Mouse (Mus musculus) adrenal gland, postnatal 36 days (tissue): ENCODE measurements around the gene Arrdc3. TPM values are rescaled to one million over a fixed set of nuclear protein-coding genes. Genes with fewer than 3 reads are reported as not detected.
A peak's percentile ranks its signal among the peaks of the same experiment; 100 is the strongest.
"Not testable (repeated sequence)": the region's sequence is repeated elsewhere in the genome, so short reads cannot be mapped to it uniquely, and the experiment has no call there.

Experiments
- DNase-seq, 2 experiments: peaks; one replicate each; pipeline ENCODE4 v3.0.0; 2021; ENCODE audit warnings: mixed read lengths in 1 of 2
- long read RNA-seq, 2 experiments: library from polyadenylated mRNA; stranded (forward); transcript quantifications; one replicate each; pipeline ENCODE4 v2.0.0; 2021; ENCODE audit warnings: borderline sequencing depth in 2 of 2
- total RNA-seq, 2 experiments: library from RNA; stranded (reverse); gene quantifications; 2 replicates each; pipeline ENCODE4 v1.2.3; 2021

The Arrdc3 gene
- 100 to 1,000 TPM in 1 of 2 experiments, 10 to 100 TPM in 1; 72.9 to 186 TPM for total RNA-seq
- long read RNA-seq, experiment 1, full-length matches to known transcripts = 60 of 83 reads
- long read RNA-seq, experiment 1, partial matches to known transcripts = 4 of 83 reads
- long read RNA-seq, experiment 1, other reads (novel, unspliced or antisense) = 19 of 83 reads
- long read RNA-seq, experiment 2, full-length matches to known transcripts = 14 of 15 reads
- long read RNA-seq, experiment 2, partial matches to known transcripts = 0 of 15 reads
- long read RNA-seq, experiment 2, other reads (novel, unspliced or antisense) = 1 of 15 reads

DNA sequence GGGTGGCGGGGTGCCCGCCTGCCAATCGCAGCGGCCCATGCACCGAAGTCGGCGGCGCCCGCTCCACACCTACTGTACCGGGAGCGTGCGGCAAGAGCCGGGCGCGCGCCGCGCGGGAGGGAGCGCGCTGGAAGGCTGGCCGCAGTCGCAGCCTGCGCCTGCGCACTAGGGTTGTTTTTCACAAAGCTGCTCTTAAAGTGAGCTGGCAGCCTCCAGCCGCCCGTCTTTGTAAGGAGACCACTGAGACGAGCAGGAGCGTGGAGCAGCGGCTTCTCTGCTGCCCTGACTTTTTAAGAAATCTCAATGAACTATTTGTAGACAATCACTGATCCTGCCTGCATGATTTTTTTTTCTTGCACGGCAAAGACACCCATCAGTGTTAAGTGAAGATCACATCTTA, at the start of gene Arrdc3:
TSS of gene Arrdc3 (plus strand) at position 195 of the 400 bp plus-strand sequence.
- DNase-seq = peak; percentile 98

DNA sequence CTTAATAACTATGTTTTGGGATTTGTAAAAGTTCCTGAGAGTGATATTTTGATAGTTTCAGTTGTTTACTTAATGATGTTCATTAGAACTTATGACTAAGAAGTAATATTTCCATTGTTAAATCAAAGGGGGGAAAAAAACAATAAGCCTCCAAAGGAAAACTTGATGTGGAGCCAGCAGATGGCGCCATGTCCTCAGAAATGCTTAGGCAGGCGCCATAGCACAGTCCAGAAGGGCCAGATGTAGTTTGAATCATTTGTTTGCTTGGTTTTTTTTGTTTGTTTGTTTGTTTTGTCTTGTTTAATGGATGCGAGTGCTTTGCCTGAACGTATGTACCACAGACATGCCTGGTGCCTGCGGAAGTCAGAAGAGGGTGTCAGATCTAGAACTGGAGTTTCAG, 21.0 kb upstream of the Arrdc3 start:
- DNase-seq = peak; percentile 78 to 86

- no peak for DNase-seq
Measured at GRCm38 (mm10) chr13:80864195-80864594, 19.0 kb upstream of the Arrdc3 start.

DNA sequence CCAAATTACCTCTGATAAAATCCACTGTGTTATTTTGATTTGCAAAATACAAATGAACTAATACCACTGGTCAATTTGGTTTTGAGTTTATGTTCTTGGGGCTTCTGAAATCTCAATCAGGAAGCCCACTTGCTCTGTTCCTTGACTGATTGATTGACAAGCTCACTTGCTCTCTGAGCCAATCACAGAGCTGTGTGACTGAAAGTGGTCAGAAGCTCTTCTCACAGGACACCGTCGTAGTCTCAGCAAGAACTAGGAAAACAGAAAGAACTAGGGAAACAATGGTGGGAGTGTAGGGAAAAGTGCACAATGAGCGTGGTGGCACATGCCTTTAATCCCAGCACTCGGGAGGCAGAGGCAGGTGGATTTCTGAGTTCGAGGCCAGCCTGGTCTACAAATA, 8.1 kb upstream of the Arrdc3 start:
- DNase-seq = no peak

- DNase-seq = no peak
Measured at GRCm38 (mm10) chr13:80880756-80881155, 2.4 kb upstream of the Arrdc3 start.

DNA sequence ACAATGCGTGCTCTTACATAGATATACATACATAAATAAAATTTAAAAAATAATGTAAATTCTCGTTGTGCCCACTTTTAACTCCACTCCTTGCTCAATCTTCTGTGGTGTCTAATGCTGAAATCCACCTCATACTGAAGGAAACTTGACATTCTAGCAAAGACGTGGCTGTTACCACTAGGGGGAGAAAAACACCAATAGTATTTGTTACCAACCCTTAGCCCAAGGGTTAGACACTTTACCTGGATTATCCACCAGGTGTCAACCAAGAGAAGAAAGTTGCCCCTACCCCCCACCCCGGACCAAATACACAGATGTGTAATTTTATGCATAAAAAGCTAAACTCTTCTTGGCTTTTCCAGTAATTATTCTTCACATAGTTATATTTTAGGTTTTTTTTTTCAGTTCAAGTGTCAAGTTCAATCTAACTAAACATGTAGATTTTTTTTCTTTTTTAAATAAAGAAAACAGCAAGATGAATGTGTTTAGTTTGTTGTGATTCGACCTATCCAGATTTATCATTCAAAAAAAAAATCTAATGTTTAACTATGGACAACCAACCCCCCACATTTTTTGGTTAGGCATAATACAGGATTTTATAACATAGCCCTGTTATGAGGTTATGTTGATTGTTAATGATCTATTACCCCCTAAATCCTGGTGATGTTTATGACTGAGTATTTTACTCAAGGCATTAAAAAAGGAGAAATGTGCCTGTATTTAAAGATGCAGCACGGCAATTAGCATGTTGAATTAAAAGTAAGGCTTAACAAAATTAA, 1.3 kb upstream of the Arrdc3 start:
- peak in 1 of 2 experiments; percentile 54 for DNase-seq

DNA sequence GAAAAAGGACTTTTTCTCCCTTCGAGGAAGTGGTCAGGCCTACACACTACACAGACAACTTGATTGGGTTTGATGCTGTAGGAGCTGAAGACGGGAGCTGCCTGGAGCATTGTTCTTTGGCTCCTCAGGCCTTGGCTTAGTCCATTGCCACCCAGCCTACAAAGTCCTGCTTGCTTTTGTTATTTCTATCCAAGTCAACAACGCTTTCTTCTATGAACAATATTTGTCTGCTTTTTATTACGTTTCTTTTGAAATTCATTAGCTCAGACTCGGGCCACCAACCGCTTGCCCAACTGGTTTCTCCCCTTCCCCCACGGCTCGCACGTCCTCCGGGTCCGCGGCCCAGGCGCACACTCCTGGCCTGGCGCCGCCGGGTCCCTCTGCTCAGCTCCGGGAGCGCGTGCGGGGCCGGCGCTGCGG, 458 bp upstream of the Arrdc3 start:
- DNase-seq = no peak

GRCm38 (mm10) chr13:80883649-80884376, 629 bp downstream of the Arrdc3 start:
- no peak for DNase-seq

DNA sequence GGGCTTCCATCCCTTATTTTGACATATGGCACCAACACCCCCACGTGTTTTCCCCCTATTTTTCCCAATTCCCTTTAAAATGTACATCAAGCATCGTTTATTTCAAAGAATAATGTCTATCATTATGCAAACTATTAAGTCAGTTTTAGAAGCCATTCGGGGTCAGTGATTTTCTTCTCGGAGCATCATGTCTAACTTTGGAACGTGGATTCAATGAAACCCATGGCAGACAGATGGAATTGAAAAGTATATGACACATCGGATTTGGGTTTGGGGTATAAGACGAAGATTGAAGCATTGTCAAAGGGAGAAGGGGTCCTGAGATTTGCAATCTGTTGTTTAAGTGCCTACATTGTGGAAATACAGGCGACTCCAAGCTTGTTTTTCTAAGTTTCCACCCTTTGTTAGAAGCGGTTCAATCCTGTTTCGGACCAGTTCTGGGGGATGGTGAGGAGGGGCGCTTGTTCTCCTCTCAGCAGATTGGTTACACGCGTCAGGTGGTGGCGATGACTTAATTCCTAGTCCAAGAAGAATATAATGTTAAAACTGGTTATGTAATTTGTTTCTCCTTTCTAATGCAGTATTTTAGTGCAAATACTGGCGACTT, 1.3 kb downstream of the Arrdc3 start:
- DNase-seq = peak; percentile 71 to 73

GRCm38 (mm10) chr13:80885103-80885833, 2.1 kb downstream of the Arrdc3 start:
- peak; percentile 96 to 97 for DNase-seq

DNA sequence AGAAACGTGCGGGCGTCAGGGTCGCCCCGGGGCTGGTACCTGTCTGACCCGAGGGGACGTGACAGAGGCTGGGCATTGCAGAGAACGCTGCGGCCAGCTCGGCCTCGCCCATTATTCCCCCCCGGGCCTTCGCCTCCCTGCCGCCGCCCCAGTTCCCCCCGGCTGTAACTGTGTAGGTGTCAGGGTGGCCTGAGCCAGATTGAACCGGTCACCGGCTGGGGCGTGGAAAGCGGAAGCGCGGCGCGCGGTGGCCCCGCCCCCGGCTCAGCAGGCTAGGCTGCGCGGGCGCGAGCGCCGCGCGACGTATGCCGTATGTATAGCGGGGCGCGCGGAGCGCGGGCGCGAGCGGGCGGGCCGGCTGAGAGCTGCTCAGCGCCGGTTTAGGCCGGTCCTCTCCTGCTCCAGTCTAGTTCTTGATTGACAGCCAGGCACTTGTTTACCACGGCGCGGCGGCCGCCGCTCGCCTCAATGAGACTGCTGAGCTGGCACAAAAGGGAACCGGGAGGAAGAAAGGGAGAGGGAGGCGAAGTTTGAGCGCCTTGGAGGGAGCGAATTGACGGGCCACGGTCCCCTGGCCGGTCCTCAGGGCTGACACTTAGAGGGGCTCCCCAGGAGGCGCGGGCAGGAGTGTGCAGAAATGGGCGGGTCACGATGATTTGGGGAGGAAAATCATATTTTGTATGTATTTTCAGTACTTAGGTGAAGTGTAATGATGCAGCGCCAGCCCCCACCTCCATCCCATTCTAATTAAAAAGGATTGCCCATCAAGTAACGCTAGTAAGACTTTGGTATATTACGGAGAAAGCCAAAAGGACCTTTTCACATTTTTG, 2.9 kb downstream of the Arrdc3 start:
- DNase-seq = peak; percentile 92 to 94

- no peak for DNase-seq
Measured at GRCm38 (mm10) chr13:80886664-80887210, 3.6 kb downstream of the Arrdc3 start.

DNA sequence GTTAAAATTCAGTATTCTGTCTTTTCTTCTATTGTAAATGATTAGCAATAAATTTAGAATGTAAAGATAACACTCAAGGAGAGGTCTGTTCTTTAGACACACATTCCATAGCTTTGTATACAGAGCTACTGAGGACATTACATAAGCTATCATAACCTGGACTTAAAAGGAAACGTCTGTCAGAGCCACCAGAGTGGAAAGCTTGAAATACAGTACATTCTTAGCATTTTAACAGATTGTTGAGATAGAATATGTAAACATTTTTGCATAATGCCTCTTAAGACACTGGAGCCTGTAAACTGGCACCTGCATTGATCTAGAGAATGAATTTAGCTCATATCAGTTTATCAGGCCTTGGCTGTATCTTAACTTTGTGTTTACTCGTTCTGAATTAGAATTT, 4.7 kb downstream of the Arrdc3 start:
- DNase-seq = no peak

GRCm38 (mm10) chr13:80894928-80895327, 11.7 kb downstream of the Arrdc3 start:
- not testable (repeated sequence) for DNase-seq

DNA sequence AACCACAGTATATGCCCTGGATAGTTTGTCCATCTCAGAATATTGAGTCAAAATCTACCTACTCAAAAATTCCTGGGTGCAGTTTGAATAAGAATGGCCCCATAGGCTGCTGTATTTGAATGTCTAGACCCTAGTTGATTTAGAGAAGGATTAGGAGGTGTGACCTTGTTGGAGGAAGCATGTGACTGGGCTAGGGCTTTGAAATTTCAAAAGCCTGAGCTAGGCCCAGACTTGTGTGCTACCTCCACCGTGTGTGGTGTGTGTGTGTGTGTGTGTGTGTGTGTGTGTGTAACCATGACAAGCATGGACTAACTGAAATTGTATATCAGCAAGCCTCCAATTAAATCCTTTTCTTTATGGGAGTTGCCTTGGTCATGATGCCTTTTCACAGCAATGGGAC, 14.2 kb downstream of the Arrdc3 start:
- no peak for DNase-seq

GRCm38 (mm10) chr13:80898095-80898494, 14.9 kb downstream of the Arrdc3 start:
- no peak for DNase-seq

GRCm38 (mm10) chr13:80899435-80900029, 16.3 kb downstream of the Arrdc3 start:
- no peak for DNase-seq

DNA sequence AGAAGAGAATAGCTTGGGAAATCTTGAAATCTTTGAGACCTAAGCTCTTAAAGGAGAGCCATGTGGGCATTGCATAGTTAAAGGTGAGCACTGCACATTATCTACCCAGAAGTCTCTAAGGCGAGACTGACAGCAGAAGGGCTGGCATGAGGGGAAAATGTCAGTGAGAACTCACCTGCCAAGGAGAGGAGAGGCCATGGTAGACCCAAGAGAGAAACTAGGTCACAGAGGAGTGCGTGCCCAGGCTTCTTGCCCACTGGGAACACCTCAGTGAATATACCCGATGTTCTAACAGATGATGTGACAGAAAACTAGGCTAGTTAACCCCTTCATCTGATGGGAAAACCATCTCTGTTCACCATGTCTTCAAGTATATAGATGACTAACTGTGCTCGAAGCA, 18.2 kb downstream of the Arrdc3 start:
- no peak for DNase-seq

- DNase-seq = no peak
Measured at GRCm38 (mm10) chr13:80902796-80903195, 19.6 kb downstream of the Arrdc3 start.

DNA sequence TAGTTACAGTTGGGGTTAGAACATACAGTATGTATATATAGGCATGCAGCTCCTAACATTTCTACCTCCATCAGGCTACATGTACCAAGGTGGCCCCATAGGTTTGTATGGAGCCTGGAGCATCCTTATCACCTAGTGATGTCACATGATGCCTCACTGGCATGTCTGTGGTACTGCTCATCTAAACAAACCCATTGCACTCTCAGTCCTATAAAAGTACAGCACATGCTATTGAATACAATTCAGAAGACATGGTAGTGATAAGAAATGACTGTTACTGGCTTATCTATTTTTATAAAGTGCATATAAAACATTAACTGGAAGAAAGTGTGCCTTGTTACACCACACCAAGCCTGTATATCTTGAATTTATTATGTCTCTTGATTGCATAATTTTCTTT, 30.2 kb downstream of the Arrdc3 start:
- DNase-seq = no peak
